8 mouse cellular contexts compared by ENCODE assay signal in genomic region chr11:20200713-20201575, GRCm38 (mm10). TPM values are rescaled to one million over a fixed set of nuclear protein-coding genes. Genes with fewer than 3 reads are reported as not detected.
DNase-seq lines count a peak whose midpoint lies in the region; ATAC-seq and TF ChIP-seq lines count a peak whose summit lies in the region.

Gene Rab1a, plus strand, starts transcription at chr11:20201432.

- 0% methylated on average over 23 of the region's 54 CpGs for WGBS in embryonic facial prominence, embryonic 14.5 days
- under 1% methylated on average over 53 of the region's 54 CpGs for WGBS in heart, adult 2 months
- WGBS in limb, embryonic 13.5 days: under 1% methylated on average over 53 of the region's 54 CpGs
- under 1% methylated on average over 45 of the region's 54 CpGs for WGBS in midbrain, embryonic 16.5 days

- peak within 1 kb of the TSS; percentile 99 for H3K9ac ChIP-seq in embryonic facial prominence, embryonic 14.5 days (ENCODE audit: low read depth, low read length)
- H3K9ac ChIP-seq in heart, adult 2 months (ENCODE audit: low read depth, low read length): peak within 1 kb of the TSS; percentile 96
- H3K9ac ChIP-seq in limb, embryonic 13.5 days: peak within 1 kb of the TSS; percentile 96
- H3K9ac ChIP-seq in midbrain, embryonic 16.5 days (ENCODE audit: low read depth, low read length): peak within 1 kb of the TSS; percentile 96

- H3K36me3 ChIP-seq in embryonic facial prominence, embryonic 14.5 days (ENCODE audit: control insufficient read depth, insufficient read depth, low read length): no peaks in the 10 kb centered on the region
- peaks cover 26% of the 10 kb centered on the region for H3K36me3 ChIP-seq in heart, adult 2 months (ENCODE audit: control insufficient read depth, insufficient read depth, low read length)
- no peaks in the 10 kb centered on the region for H3K36me3 ChIP-seq in limb, embryonic 13.5 days
- no peaks in the 10 kb centered on the region for H3K36me3 ChIP-seq in midbrain, embryonic 16.5 days (ENCODE audit: control insufficient read depth, insufficient read depth, low read length)

- peak within 1 kb of the TSS; percentile 99 for H3K4me3 ChIP-seq in embryonic facial prominence, embryonic 14.5 days (ENCODE audit: low read depth, low read length)
- peak within 1 kb of the TSS; percentile 80 for H3K4me3 ChIP-seq in heart, adult 2 months
- H3K4me3 ChIP-seq in limb, embryonic 13.5 days: peak within 1 kb of the TSS; percentile 91
- peak within 1 kb of the TSS; percentile 98 for H3K4me3 ChIP-seq in midbrain, embryonic 16.5 days (ENCODE audit: low read depth, low read length)

- peak; percentile 74 for TF ChIP-seq CTCF in heart, adult 2 months (IDR thresholded peaks at IDR 0.05)

- peak; percentile 99 for DNase-seq in 3T3-L1 (ENCODE audit: low read depth, low spot score)
- DNase-seq in adrenal gland, postnatal 4 days (ENCODE audit: low spot score in 2 of 2): peak; percentile 99 to 100
- peak; percentile 100 for DNase-seq in embryonic facial prominence, embryonic 14.5 days (ENCODE audit: low spot score)
- peak; percentile 98 to 100 for DNase-seq in heart, adult 2 months
- DNase-seq in kidney, adult 8-10 months: peak; percentile 100
- DNase-seq in spleen, postnatal 10 days (ENCODE audit: low spot score in 2 of 2): peak; percentile 99 to 100

- intact Hi-C loops in heart, adult 2 months (cut with DNase I): loop anchor here (2.0 to 10.0 kb wide), 6 partner anchors 48 to 431 kb away; partner anchors contain the start of genes Actr2, Cep68, Sertad2 and Slc1a4

- peak; percentile 99 for ATAC-seq in embryonic facial prominence, embryonic 14.5 days (ENCODE audit: low read depth)
- ATAC-seq in limb, embryonic 13.5 days (ENCODE audit: low FRiP score, low read depth): peak; percentile 98
- ATAC-seq in midbrain, embryonic 16.5 days: peak; percentile 99

- H3K9me3 ChIP-seq in embryonic facial prominence, embryonic 14.5 days (ENCODE audit: control insufficient read depth, low read length): no peaks in the 10 kb centered on the region
- H3K9me3 ChIP-seq in limb, embryonic 13.5 days: no peaks in the 10 kb centered on the region
- no peaks in the 10 kb centered on the region for H3K9me3 ChIP-seq in midbrain, embryonic 16.5 days (replicated peaks; ENCODE audit: control insufficient read depth, low read length, poor library complexity, severe bottlenecking)

- H3K27me3 ChIP-seq in embryonic facial prominence, embryonic 14.5 days (replicated peaks; ENCODE audit: control insufficient read depth, insufficient read depth, low read length): no peaks in the 10 kb centered on the region
- H3K27me3 ChIP-seq in heart, adult 2 months (ENCODE audit: control insufficient read depth, insufficient read depth, low read length): no peaks in the 10 kb centered on the region
- no peaks in the 10 kb centered on the region for H3K27me3 ChIP-seq in limb, embryonic 13.5 days
- H3K27me3 ChIP-seq in midbrain, embryonic 16.5 days (ENCODE audit: control insufficient read depth, insufficient read depth, low read depth, low read length): no peaks in the 10 kb centered on the region

- H3K4me1 ChIP-seq in embryonic facial prominence, embryonic 14.5 days (ENCODE audit: control insufficient read depth, insufficient read depth, low read length): peaks cover 26% of the 10 kb centered on the region
- H3K4me1 ChIP-seq in heart, adult 2 months (ENCODE audit: control insufficient read depth, insufficient read depth, low read length): peaks cover 16% of the 10 kb centered on the region
- peaks cover 24% of the 10 kb centered on the region for H3K4me1 ChIP-seq in limb, embryonic 13.5 days
- H3K4me1 ChIP-seq in midbrain, embryonic 16.5 days (ENCODE audit: control insufficient read depth, insufficient read depth, low read length): peaks cover 30% of the 10 kb centered on the region

- peak within 1 kb of the TSS; percentile 79 for H3K4me2 ChIP-seq in embryonic facial prominence, embryonic 14.5 days (ENCODE audit: low read depth, low read length)
- H3K4me2 ChIP-seq in limb, embryonic 13.5 days (replicated peaks): peak within 1 kb of the TSS; percentile 87
- peak within 1 kb of the TSS; percentile 84 for H3K4me2 ChIP-seq in midbrain, embryonic 16.5 days (ENCODE audit: low read length)

- TF ChIP-seq POLR2A in heart, adult 2 months (IDR thresholded peaks at IDR 0.05; ENCODE audit: insufficient read depth, low read depth, low read length): peak; percentile 97

- peak; percentile 71; the same call in 1 of the 2 replicates for TF ChIP-seq EP300 in heart, adult 2 months (IDR thresholded peaks at IDR 0.05; ENCODE audit: insufficient read depth, low read depth, low read length)

- peak within 1 kb of the TSS; percentile 98 for H3K27ac ChIP-seq in embryonic facial prominence, embryonic 14.5 days (replicated peaks; ENCODE audit: low read depth, low read length)
- peak within 1 kb of the TSS; percentile 95 for H3K27ac ChIP-seq in heart, adult 2 months
- peak within 1 kb of the TSS; percentile 94 for H3K27ac ChIP-seq in limb, embryonic 13.5 days
- H3K27ac ChIP-seq in midbrain, embryonic 16.5 days (ENCODE audit: low read length): peak within 1 kb of the TSS; percentile 97

- peaks cover 10% of the 10 kb centered on the region for H3K79me2 ChIP-seq in heart, adult 2 months (replicated peaks; ENCODE audit: control insufficient read depth, insufficient read depth, low read length)

RNA-seq across cellular contexts. Expression of gene Rab1a, which starts in this region (rescaled TPM):
- 100 to 1,000 TPM; 153 to 164 TPM for total RNA-seq in adrenal gland, postnatal 4 days (2021)
- 237 and 249 TPM in 2 replicates for polyA plus RNA-seq in embryonic facial prominence, embryonic 14.5 days (2014; fragmentation: Nextera tagmentation; extraction: Ambion mirVana)
- total RNA-seq in heart, adult 2 months (2021): 100 to 1,000 TPM; 119 to 131 TPM
- 52.8 and 93.3 TPM in 2 replicates for polyA plus RNA-seq in heart, adult 2 months (2012; rRNA removed)
- polyA plus RNA-seq in limb, embryonic 13.5 days (2015; fragmentation: Nextera tagmentation; extraction: Ambion mirVana): 268 TPM in 2 replicates
- 313 and 318 TPM in 2 replicates for polyA plus RNA-seq in midbrain, embryonic 16.5 days (2015; fragmentation: Nextera tagmentation; extraction: Ambion mirVana)

Comparison
In these comparisons a context has a peak if more than half of its experiments do, and no peak if none do; other contexts are left out.
1. Peak in every context shown above with its lines: DNase-seq, ATAC-seq, H3K4me3 ChIP-seq and H3K27ac ChIP-seq.